Comparison of ENCODE assay signal across 8 mouse cellular contexts in genomic region chr8:116755557-116755956, GRCm38 (mm10). TPM values are rescaled to one million over a fixed set of nuclear protein-coding genes. Genes with fewer than 3 reads are reported as not detected.
DNase-seq lines count a peak whose midpoint lies in the region; ATAC-seq lines count a peak whose summit lies in the region.

No protein-coding gene starts in this region.

- no peaks in the 10 kb centered on the region for H3K9me3 ChIP-seq in forebrain, embryonic 14.5 days (replicated peaks; ENCODE audit: control insufficient read depth, low read length)
- no peaks in the 10 kb centered on the region for H3K9me3 ChIP-seq in forebrain, embryonic 16.5 days (ENCODE audit: control insufficient read depth, low read length)
- no peaks in the 10 kb centered on the region for H3K9me3 ChIP-seq in neural tube, embryonic 15.5 days (replicated peaks)

- no peak overlapping the region for H3K4me3 ChIP-seq in forebrain, embryonic 14.5 days (ENCODE audit: low read depth, low read length)
- H3K4me3 ChIP-seq in forebrain, embryonic 16.5 days (replicated peaks; ENCODE audit: low read length): no peak overlapping the region
- no peak overlapping the region for H3K4me3 ChIP-seq in neural tube, embryonic 15.5 days (replicated peaks)

- DNase-seq in forebrain, embryonic 14.5 days (ENCODE audit: low spot score): peak; percentile 55
- peak; percentile 33 for DNase-seq in neural tube, embryonic 10.5 days (ENCODE audit: extremely low spot score, low spot score)
- peak; percentile 24 for DNase-seq in c-Kit-positive CD71-positive TER-119-positive erythroid progenitor cells, embryonic 14.5 days (ENCODE audit: low spot score)
- DNase-seq in heart, postnatal 4 days: peak; percentile 58
- DNase-seq in urinary bladder, postnatal 10 days (ENCODE audit: low spot score): no peak

- H3K36me3 ChIP-seq in forebrain, embryonic 14.5 days (ENCODE audit: control insufficient read depth, insufficient read depth, low read length): no peaks in the 10 kb centered on the region
- H3K36me3 ChIP-seq in forebrain, embryonic 16.5 days (ENCODE audit: control insufficient read depth, insufficient read depth): no peaks in the 10 kb centered on the region
- no peaks in the 10 kb centered on the region for H3K36me3 ChIP-seq in neural tube, embryonic 15.5 days

- 14% methylated on average over 4 of the region's 4 CpGs for WGBS in forebrain, embryonic 14.5 days
- WGBS in forebrain, embryonic 16.5 days: 9% methylated on average over 4 of the region's 4 CpGs
- WGBS in neural tube, embryonic 15.5 days: 15% methylated on average over 4 of the region's 4 CpGs

- H3K4me1 ChIP-seq in forebrain, embryonic 14.5 days (ENCODE audit: control insufficient read depth, insufficient read depth, low read length): no peaks in the 10 kb centered on the region
- H3K4me1 ChIP-seq in forebrain, embryonic 16.5 days (replicated peaks; ENCODE audit: control insufficient read depth, insufficient read depth, low read length): no peaks in the 10 kb centered on the region
- no peaks in the 10 kb centered on the region for H3K4me1 ChIP-seq in neural tube, embryonic 15.5 days

- no peaks in the 10 kb centered on the region for H3K27me3 ChIP-seq in forebrain, embryonic 14.5 days (replicated peaks; ENCODE audit: control insufficient read depth, insufficient read depth, low read length)
- H3K27me3 ChIP-seq in forebrain, embryonic 16.5 days (replicated peaks; ENCODE audit: control insufficient read depth, insufficient read depth, low read length): no peaks in the 10 kb centered on the region
- no peaks in the 10 kb centered on the region for H3K27me3 ChIP-seq in neural tube, embryonic 15.5 days (replicated peaks)

- H3K4me2 ChIP-seq in forebrain, embryonic 14.5 days (ENCODE audit: low read length): no peak overlapping the region
- H3K4me2 ChIP-seq in forebrain, embryonic 16.5 days (ENCODE audit: low read length): no peak overlapping the region
- no peak overlapping the region for H3K4me2 ChIP-seq in neural tube, embryonic 15.5 days

- no peak for ATAC-seq in forebrain, embryonic 14.5 days
- ATAC-seq in forebrain, embryonic 16.5 days: no peak
- no peak for ATAC-seq in neural tube, embryonic 15.5 days (ENCODE audit: low FRiP score)
- peak; percentile 57; the same call in 1 of the 2 replicates for ATAC-seq in megakaryocyte-erythroid progenitor cell, adult 5-6 weeks (replicated peaks; ENCODE audit: low FRiP score, low TSS enrichment, poor library complexity, severe bottlenecking)

- H3K27ac ChIP-seq in forebrain, embryonic 14.5 days (ENCODE audit: low read depth, low read length): no peak overlapping the region
- no peak overlapping the region for H3K27ac ChIP-seq in forebrain, embryonic 16.5 days (ENCODE audit: low read length)
- no peak overlapping the region for H3K27ac ChIP-seq in neural tube, embryonic 15.5 days (replicated peaks)

- H3K9ac ChIP-seq in forebrain, embryonic 14.5 days (ENCODE audit: low read length): no peak overlapping the region
- H3K9ac ChIP-seq in forebrain, embryonic 16.5 days (replicated peaks; ENCODE audit: low read depth, low read length): no peak overlapping the region
- H3K9ac ChIP-seq in neural tube, embryonic 15.5 days (replicated peaks): no peak overlapping the region

RNA-seq across cellular contexts. Expression of gene Cdyl2, which starts 22.8 kb away (rescaled TPM):
- polyA plus RNA-seq in forebrain, embryonic 14.5 days (2014; fragmentation: Nextera tagmentation; extraction: Ambion mirVana): 6.5 and 8.5 TPM in 2 replicates
- 8.6 and 8.9 TPM in 2 replicates for polyA plus RNA-seq in forebrain, embryonic 16.5 days (2015; fragmentation: Nextera tagmentation; extraction: Ambion mirVana)
- polyA plus RNA-seq in neural tube, embryonic 15.5 days (2015; fragmentation: Nextera tagmentation; extraction: Ambion mirVana): 10.6 and 11.3 TPM in 2 replicates
- total RNA-seq in heart, postnatal 4 days (2021): 1 to 10 TPM; 4.9 to 5.0 TPM
- total RNA-seq in megakaryocyte-erythroid progenitor cell, adult 5-6 weeks (2014; fragmentation: Nextera tagmentation): 2.4 and 4.0 TPM in 2 replicates
- 3.6 and 4.4 TPM in 2 replicates for total RNA-seq in megakaryocyte-erythroid progenitor cell, adult 5-6 weeks (2017)
